Mouse (Mus musculus) adrenal gland, adult 2 months (tissue): ENCODE data around the gene H2al1c. TPM values are rescaled to one million over a fixed set of nuclear protein-coding genes. Genes with fewer than 3 reads are reported as not detected.

Experiments used
- polyA plus RNA-seq: library from polyadenylated mRNA; depleted of rRNA; stranded (reverse); fragments of >200 nt; gene quantifications from 2 replicates; pipeline ENCODE4 v1.2.3, GENCODE M21; 2012; rRNA removed
- total RNA-seq, 2 experiments: library from RNA; stranded (reverse); gene quantifications; 2 replicates each; pipeline ENCODE4 v1.2.3; 2021

The H2al1c gene
- total and polyA plus RNA-seq, 3 experiments, result not detected

Other genes with a start within 250 kb of the H2al1c start
- not detected for gene H2al1a, start 6.4 kb upstream of the H2al1c start, total RNA-seq
- gene H2al1a, start 6.4 kb upstream of the H2al1c start, polyA plus RNA-seq, result not detected in 2 replicates
- gene H2al1b, start 3.2 kb upstream of the H2al1c start, total RNA-seq, result not detected
- not detected in 2 replicates for gene H2al1b, start 3.2 kb upstream of the H2al1c start, polyA plus RNA-seq
- gene H2al1d, start 3.2 kb downstream of the H2al1c start, total RNA-seq, result not detected
- gene H2al1d, start 3.2 kb downstream of the H2al1c start, polyA plus RNA-seq, result not detected in 2 replicates
- not detected for gene H2al1e, start 6.3 kb downstream of the H2al1c start, total RNA-seq
- not detected in 2 replicates for gene H2al1e, start 6.3 kb downstream of the H2al1c start, polyA plus RNA-seq
- not detected for gene H2al1f, start 9.5 kb downstream of the H2al1c start, total RNA-seq
- gene H2al1f, start 9.5 kb downstream of the H2al1c start, polyA plus RNA-seq, result not detected in 2 replicates
- not detected for gene H2al1g, start 12.6 kb downstream of the H2al1c start, total RNA-seq
- not detected in 2 replicates for gene H2al1g, start 12.6 kb downstream of the H2al1c start, polyA plus RNA-seq
- gene H2al1h, start 15.8 kb downstream of the H2al1c start, total RNA-seq, result not detected
- not detected in 2 replicates for gene H2al1h, start 15.8 kb downstream of the H2al1c start, polyA plus RNA-seq
- gene H2al1i, start 19.0 kb downstream of the H2al1c start, total RNA-seq, result not detected
- gene H2al1i, start 19.0 kb downstream of the H2al1c start, polyA plus RNA-seq, result not detected in 2 replicates
- gene H2al1j, start 22.2 kb downstream of the H2al1c start, total RNA-seq, result not detected
- gene H2al1j, start 22.2 kb downstream of the H2al1c start, polyA plus RNA-seq, result not detected in 2 replicates